Mouse (Mus musculus) small intestine, adult 2 months (tissue): ENCODE data around the gene Gdpgp1. TPM values are rescaled to one million over a fixed set of nuclear protein-coding genes. Genes with fewer than 3 reads are reported as not detected.

Experiments
- H3K27ac ChIP-seq: fragments of 200-500 bp; 2 replicates; pipeline ENCODE4 v1.5.1; 2012; ENCODE audit warnings: low read depth, low read length, control low read depth, inconsistent platforms; ENCODE audit not compliant: insufficient read depth
- H3K27me3 ChIP-seq: fragments of 200-500 bp; 2 replicates; pipeline ENCODE4 v1.6.1; 2012; ENCODE audit warnings: mild to moderate bottlenecking, moderate library complexity, low read length, inconsistent platforms; ENCODE audit not compliant: control insufficient read depth, insufficient read depth
- H3K36me3 ChIP-seq: fragments of 200-500 bp; 2 replicates; pipeline ENCODE4 v1.6.1; 2012; ENCODE audit warnings: mild to moderate bottlenecking, low read length, control low read depth, inconsistent platforms; ENCODE audit not compliant: control insufficient read depth, insufficient read depth
- H3K4me1 ChIP-seq: fragments of 200-500 bp; 2 replicates; pipeline ENCODE4 v1.6.1; 2012; ENCODE audit warnings: low read length, inconsistent platforms, mixed read lengths; ENCODE audit not compliant: control insufficient read depth, insufficient read depth, insufficient read length
- H3K4me3 ChIP-seq: fragments of 200-500 bp; 2 replicates; pipeline ENCODE4 v1.5.1; 2012; ENCODE audit warnings: low read depth, mild to moderate bottlenecking, control low read depth, inconsistent platforms, low read length, moderate library complexity
- CTCF ChIP-seq: fragments of 200-500 bp; IDR thresholded peaks from 2 replicates; pipeline ENCODE4 v1.5.1; 2012; ENCODE audit warnings: low read depth, mild to moderate bottlenecking, control low read depth, inconsistent platforms, low read length, moderate library complexity, mixed read lengths; ENCODE audit not compliant: insufficient replicate concordance, insufficient read length; ENCODE audit errors: extremely low read depth
- POLR2A ChIP-seq: fragments of 200-500 bp; IDR thresholded peaks from 2 replicates; pipeline ENCODE4 v1.6.1; 2012; ENCODE audit warnings: low read depth, mild to moderate bottlenecking, control low read depth, inconsistent platforms, low read length, moderate library complexity
- WGBS: fragments of 180-500 bp; shearing (Covaris S2); methylation state at CpG from one replicate; pipeline ENCODE4 v1.1.7; 2018; 5-methylcytosine and 5-hydroxymethylcytosine counted together
- polyA plus RNA-seq: library from polyadenylated mRNA; depleted of rRNA; stranded (reverse); fragments of >200 nt; gene quantifications from 2 replicates; pipeline ENCODE4 v1.2.3, GENCODE M21; 2012; rRNA removed

Gdpgp1 gene
- polyA plus RNA-seq, 1 experiment: 3.2 TPM

DNA sequence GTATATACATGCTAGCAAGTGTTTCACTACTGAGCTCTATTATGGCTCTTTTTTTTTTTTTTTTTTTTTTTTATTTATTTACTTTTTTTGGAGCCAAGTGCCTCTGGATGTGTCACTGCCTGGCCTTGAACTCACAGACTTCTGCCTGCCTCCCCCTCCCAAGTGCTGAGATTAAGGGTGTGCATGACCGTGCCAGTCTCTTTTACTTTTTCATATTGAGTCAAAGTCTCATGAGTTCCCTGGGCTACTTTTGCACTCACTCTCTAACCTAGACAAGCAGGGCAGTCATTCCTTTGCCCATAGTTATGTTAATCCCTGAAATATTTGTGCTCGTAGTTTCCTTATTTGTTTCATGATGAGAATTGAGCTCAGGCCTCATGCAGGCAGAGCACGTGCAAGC lies 49.0 kb downstream of the Gdpgp1 start:
- Histone ChIP-seq H3K36me3 (peaks cover 48% of the 10 kb centered on the region), H3K4me1 (peaks cover 9% of the 10 kb centered on the region; the same call in 1 of the 2 replicates), H3K27me3 (no peaks in the 10 kb centered on the region), H3K4me3 (no peak overlapping the region), H3K27ac (no peak overlapping the region)
- 88% methylated on average over 3 of the region's 3 CpGs for WGBS
- TF ChIP-seq POLR2A: no peak
- no peak for TF ChIP-seq CTCF

DNA sequence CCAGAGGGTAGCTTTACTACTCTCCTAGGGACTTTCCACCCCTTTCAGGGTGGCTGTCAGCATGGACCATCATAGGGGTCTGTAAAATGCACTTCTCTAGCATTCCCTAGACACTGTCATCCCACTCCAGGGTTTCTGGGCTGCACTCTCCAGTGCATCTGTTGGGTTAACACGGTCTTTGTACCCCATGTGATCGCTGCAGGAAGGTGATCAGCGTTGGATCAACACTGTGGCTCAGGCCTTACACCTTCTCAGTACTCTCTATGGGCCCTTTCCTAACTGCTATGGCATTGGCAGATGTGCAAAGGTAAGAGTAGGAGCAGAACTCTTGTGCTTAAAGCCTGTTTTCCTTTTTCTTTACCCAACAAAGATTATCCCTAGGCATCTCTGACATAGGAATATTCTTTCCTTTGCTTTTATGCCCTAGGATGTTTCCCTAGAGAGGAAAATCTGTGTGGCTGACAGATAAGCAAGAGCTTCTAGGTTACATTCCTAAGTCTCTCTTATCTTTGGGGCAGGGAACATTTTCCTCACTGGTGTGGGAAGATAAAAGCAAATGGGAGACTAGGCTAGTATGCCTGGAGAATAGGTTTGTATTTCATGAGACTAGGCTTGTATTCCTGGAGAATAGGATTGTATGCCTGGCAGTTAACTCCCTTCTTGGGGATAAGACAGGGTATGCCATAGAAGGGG lies 50.7 kb downstream of the Gdpgp1 start:
- peaks cover 9% of the 10 kb centered on the region; the same call in 1 of the 2 replicates for H3K4me1 ChIP-seq
- peaks cover 60% of the 10 kb centered on the region for H3K36me3 ChIP-seq
- H3K27me3 ChIP-seq: no peaks in the 10 kb centered on the region
- H3K27ac ChIP-seq: peak overlapping the region; percentile 68
- no peak overlapping the region for H3K4me3 ChIP-seq
- TF ChIP-seq CTCF (no peak), POLR2A (no peak)
- WGBS: 59% methylated on average over 3 of the region's 3 CpGs

DNA sequence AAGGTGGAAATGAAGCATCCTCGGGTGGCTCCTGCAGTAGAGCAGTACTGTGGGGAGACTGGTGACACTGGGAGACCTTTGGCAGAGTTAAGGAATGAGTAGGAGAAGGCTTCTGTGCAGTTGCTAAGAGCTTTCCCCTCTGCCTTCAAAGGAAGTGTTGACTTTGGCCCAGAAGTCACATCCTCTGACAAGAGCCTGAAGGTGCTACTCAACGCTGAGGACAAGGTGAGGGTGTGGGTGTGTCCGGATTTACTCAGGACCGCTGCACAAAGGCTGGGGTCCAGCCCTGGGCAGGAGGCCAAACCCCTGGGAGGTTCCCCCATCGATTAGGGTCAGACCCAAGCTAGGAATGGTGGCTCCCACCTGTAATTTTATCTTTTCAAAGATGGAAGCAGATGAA lies 51.7 kb downstream of the Gdpgp1 start:
- H3K27me3 ChIP-seq: no peaks in the 10 kb centered on the region
- peaks cover 54% of the 10 kb centered on the region for H3K36me3 ChIP-seq
- H3K4me1 ChIP-seq: peaks cover 9% of the 10 kb centered on the region; the same call in 1 of the 2 replicates
- peak overlapping the region; percentile 56 for H3K27ac ChIP-seq
- WGBS: 78% methylated on average over 5 of the region's 5 CpGs
- H3K4me3 ChIP-seq: no peak overlapping the region
- no peak for TF ChIP-seq POLR2A
- no peak for TF ChIP-seq CTCF

DNA sequence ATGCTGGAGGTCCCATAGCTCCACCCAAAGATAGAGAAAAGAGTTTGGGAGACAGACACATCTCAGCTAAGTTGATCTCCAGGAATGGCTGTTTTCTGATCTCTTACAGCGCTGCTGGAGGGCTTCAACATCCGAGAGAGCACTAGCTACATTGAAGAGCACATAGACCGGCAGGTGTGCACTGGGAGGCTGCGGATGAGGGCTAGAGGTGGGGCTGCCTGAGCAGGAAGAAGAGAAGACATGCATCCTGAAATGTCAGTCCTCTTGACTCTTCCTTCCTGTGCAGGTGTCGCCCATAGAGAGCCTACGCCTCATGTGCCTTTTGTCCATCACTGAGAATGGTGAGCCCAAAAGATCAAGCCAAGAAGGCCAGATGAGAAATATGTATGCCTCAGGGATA lies 53.1 kb downstream of the Gdpgp1 start:
- TF ChIP-seq CTCF: no peak
- no peak for TF ChIP-seq POLR2A
- H3K36me3 ChIP-seq: peaks cover 52% of the 10 kb centered on the region
- peaks cover 9% of the 10 kb centered on the region; the same call in 1 of the 2 replicates for H3K4me1 ChIP-seq
- H3K27ac ChIP-seq: no peak overlapping the region
- no peak overlapping the region for H3K4me3 ChIP-seq
- no peaks in the 10 kb centered on the region for H3K27me3 ChIP-seq
- 88% methylated on average over 6 of the region's 6 CpGs for WGBS

DNA sequence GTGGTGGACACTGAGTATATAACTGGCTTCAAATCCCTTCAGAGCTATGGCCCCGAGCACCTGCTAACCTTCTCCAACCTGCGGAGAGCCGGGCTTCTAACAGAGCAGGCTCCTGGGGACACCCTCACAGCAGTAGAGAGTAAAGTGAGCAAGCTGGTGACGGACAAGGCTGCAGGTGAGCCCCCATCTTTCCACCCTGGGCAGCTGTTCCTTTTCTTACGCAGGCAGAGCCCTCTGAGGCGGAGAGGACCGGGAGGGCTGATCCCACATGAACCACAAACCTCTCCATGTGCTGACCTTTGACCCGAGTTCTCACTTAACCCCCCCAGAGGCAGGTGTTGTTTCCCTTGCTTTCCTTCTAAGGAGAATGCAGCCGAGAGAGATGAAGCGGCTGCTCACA lies 55.1 kb downstream of the Gdpgp1 start:
- H3K4me3 ChIP-seq: no peak overlapping the region
- peaks cover 9% of the 10 kb centered on the region; the same call in 1 of the 2 replicates for H3K4me1 ChIP-seq
- no peak overlapping the region for H3K27ac ChIP-seq
- WGBS: 71% methylated on average over 10 of the region's 10 CpGs
- TF ChIP-seq CTCF (no peak), POLR2A (no peak)
- H3K27me3 ChIP-seq: no peaks in the 10 kb centered on the region
- H3K36me3 ChIP-seq: peaks cover 52% of the 10 kb centered on the region

Other genes with a start within 250 kb of the Gdpgp1 start
- 34.9 and 67.9 TPM in 2 replicates for gene Zfp710, start 208.1 kb upstream of the Gdpgp1 start, polyA plus RNA-seq
- 57.2 and 82.3 TPM in 2 replicates for gene Idh2, start 117.5 kb upstream of the Gdpgp1 start, polyA plus RNA-seq
- gene Sema4b, start 46.0 kb upstream of the Gdpgp1 start, polyA plus RNA-seq: 47.9 and 84.4 TPM in 2 replicates
- 318 and 530 TPM in 2 replicates for gene Cib1, start 52 bp upstream of the Gdpgp1 start, polyA plus RNA-seq
- gene Ttll13, start 13.5 kb downstream of the Gdpgp1 start, polyA plus RNA-seq: 0.05 and 0.08 TPM in 2 replicates
- gene Ngrn, start 28.4 kb downstream of the Gdpgp1 start, polyA plus RNA-seq: 8.9 and 12.3 TPM in 2 replicates
- gene Vps33b, start 36.8 kb downstream of the Gdpgp1 start, polyA plus RNA-seq: 8.8 and 17.8 TPM in 2 replicates
- 6.6 and 15.0 TPM in 2 replicates for gene Prc1, start 61.6 kb downstream of the Gdpgp1 start, polyA plus RNA-seq
- 3.0 and 3.3 TPM in 2 replicates for gene Rccd1, start 91.6 kb downstream of the Gdpgp1 start, polyA plus RNA-seq
- 37.1 and 66.6 TPM in 2 replicates for gene Unc45a, start 108.1 kb downstream of the Gdpgp1 start, polyA plus RNA-seq
- 5.2 and 7.2 TPM in 2 replicates for gene Hddc3, start 110.2 kb downstream of the Gdpgp1 start, polyA plus RNA-seq
- 16.8 and 30.2 TPM in 2 replicates for gene Man2a2, start 138.5 kb downstream of the Gdpgp1 start, polyA plus RNA-seq
- gene Fes, start 155.1 kb downstream of the Gdpgp1 start, polyA plus RNA-seq: 15.2 and 16.6 TPM in 2 replicates
- gene Furin, start 172.6 kb downstream of the Gdpgp1 start, polyA plus RNA-seq: 75.2 and 117 TPM in 2 replicates